Mouse (Mus musculus) midbrain, embryonic 12.5 days (tissue): ENCODE data around the gene Phpt1. TPM values are rescaled to one million over a fixed set of nuclear protein-coding genes. Genes with fewer than 3 reads are reported as not detected.

Experiments used
- ATAC-seq: fragments of 200-750 bp; cut with Nextera tagmentation; 2 replicates; pipeline ENCODE4 v1.8.0; 2017; ENCODE audit warnings: low read depth, moderate TSS enrichment, moderate library complexity; ENCODE audit not compliant: low FRiP score
- H3K27ac ChIP-seq: fragments of 300-500 bp; sonication (generic); replicated peaks from 2 replicates; pipeline ENCODE4 v1.5.1; 2016; ENCODE audit warnings: mild to moderate bottlenecking
- H3K27me3 ChIP-seq: fragments of 300-500 bp; sonication (generic); 2 replicates; pipeline ENCODE4 v1.6.1; 2016; ENCODE audit warnings: mild to moderate bottlenecking
- H3K36me3 ChIP-seq: fragments of 300-500 bp; sonication (generic); 2 replicates; pipeline ENCODE4 v1.6.1; 2016
- H3K4me1 ChIP-seq: fragments of 300-500 bp; sonication (generic); 2 replicates; pipeline ENCODE4 v1.6.1; 2016
- H3K4me2 ChIP-seq: fragments of 300-500 bp; sonication (generic); replicated peaks from 2 replicates; pipeline ENCODE4 v1.6.1; 2016; ENCODE audit warnings: mild to moderate bottlenecking, moderate library complexity
- H3K4me3 ChIP-seq: fragments of 300-500 bp; sonication (generic); 2 replicates; pipeline ENCODE4 v1.5.1; 2016; ENCODE audit warnings: mild to moderate bottlenecking
- H3K9ac ChIP-seq: fragments of 300-500 bp; sonication (generic); replicated peaks from 2 replicates; pipeline ENCODE4 v1.6.1; 2016; ENCODE audit warnings: mild to moderate bottlenecking, moderate library complexity
- H3K9me3 ChIP-seq: fragments of 300-500 bp; sonication (generic); 2 replicates; pipeline ENCODE4 v1.6.1; 2016; ENCODE audit warnings: mild to moderate bottlenecking
- WGBS: fragments of 180-500 bp; shearing (Covaris S2); methylation state at CpG from one replicate; pipeline ENCODE4 v1.1.7; 2016; 5-methylcytosine and 5-hydroxymethylcytosine counted together
- polyA plus RNA-seq: library from polyadenylated mRNA; unstranded; fragments of >200 nt; fragmentation: Nextera tagmentation; extraction: Ambion mirVana; gene quantifications from 2 replicates; pipeline ENCODE4 v1.2.1, GENCODE M21; 2016

Phpt1 gene
- polyA plus RNA-seq, 1 experiment from 2014 or later, result 166 TPM

DNA sequence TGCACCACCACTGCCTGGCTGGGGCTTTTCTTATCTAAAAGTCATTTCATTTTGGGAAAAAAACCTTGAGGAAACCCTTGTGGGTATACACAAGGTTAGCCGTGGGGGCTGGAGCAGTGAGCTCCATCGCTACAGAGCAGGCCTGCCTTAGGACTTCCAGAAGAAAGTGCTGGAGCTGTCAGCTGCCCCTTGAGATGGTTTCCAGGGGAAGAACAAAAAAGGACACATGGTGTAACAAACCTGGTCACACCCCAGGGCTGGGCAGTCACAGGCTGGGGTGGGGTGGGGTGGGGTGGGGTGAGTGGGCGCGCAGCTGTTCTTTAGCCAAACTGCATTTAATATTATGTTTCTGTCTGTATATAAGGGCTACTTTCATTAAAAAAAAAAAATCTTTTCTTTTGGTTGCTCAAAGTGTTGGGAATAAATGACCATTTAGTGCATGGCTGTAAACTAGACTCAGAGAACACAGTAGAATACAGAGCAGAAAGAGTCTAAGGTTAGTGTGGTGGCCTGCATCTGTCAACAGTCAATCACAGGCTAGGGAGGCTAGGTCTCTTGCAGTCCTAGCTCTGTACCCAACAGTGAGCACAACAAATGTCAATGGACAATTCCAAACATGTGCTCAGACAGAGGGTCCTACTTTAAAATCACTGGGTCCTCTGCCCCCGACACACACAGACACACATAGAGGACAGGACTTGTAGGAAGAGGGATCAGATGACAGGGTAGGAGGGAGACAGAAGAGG lies 21.9 kb upstream of the Phpt1 start:
- H3K27ac ChIP-seq, result no peak overlapping the region
- H3K4me2 ChIP-seq, result no peak overlapping the region
- no peak overlapping the region for H3K4me3 ChIP-seq
- peaks cover 94% of the 10 kb centered on the region for H3K36me3 ChIP-seq
- WGBS, result 98% methylated on average over 5 of the region's 5 CpGs
- H3K9me3 ChIP-seq, result no peaks in the 10 kb centered on the region
- no peak overlapping the region for H3K9ac ChIP-seq
- no peak for ATAC-seq
- no peaks in the 10 kb centered on the region for H3K4me1 ChIP-seq
- no peaks in the 10 kb centered on the region for H3K27me3 ChIP-seq

DNA sequence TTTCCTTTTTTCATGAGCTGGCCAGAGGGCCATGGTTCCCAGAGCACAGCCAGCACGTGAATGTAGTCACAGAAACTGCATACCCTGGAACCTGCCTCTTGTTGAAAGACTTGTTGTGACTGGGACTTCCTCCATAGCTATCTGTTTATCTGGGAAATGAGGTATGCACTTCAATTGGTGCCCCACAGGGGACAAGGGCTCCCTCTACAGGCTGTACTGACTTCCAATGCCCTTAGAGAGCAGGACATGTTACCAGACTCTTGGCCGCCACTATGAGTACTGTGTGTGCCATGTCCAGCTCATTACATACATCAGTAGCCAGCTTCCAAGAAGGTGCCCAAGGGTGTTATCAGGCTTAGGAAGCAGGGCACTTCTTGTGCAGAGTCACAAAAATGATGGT lies 16.8 kb upstream of the Phpt1 start:
- peaks cover 87% of the 10 kb centered on the region for H3K36me3 ChIP-seq

DNA sequence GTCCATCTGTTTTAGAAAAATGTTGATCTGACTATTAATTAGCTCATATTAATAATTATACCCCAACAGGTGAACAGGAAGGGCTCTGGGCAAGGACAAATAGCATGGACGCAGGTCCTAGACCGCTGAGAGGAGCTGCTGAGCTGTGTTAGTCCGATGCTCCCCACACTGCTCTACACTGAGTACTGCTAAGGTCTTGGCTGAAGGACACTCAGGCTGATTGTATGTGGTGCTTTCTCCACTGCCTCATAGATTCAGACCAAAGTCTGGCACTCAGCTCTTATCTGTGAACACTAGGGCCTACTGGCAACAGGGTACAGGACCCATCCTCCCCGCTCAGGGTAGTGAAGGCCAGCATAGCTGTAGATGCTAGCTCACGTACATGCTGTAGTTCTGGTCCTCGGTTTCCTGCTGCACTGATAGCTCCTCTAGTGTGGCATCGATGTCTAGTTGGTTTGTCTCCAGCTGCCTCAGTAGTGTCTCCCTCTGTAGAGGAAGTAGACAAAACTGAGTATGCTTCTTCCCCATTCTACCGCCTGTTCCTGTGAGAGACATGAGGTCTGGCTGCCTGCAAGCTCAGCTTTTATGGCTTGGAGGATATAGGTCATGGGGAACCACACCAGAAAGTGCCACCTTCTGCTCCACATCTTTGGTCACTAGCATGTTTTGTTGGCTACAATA lies 13.3 kb upstream of the Phpt1 start:
- no peak overlapping the region for H3K4me2 ChIP-seq
- H3K36me3 ChIP-seq, result peaks cover 90% of the 10 kb centered on the region
- no peak overlapping the region for H3K9ac ChIP-seq
- ATAC-seq, result no peak
- H3K27me3 ChIP-seq, result no peaks in the 10 kb centered on the region
- 93% methylated on average over 8 of the region's 8 CpGs for WGBS
- no peaks in the 10 kb centered on the region for H3K4me1 ChIP-seq
- no peak overlapping the region for H3K27ac ChIP-seq
- H3K9me3 ChIP-seq, result no peaks in the 10 kb centered on the region
- H3K4me3 ChIP-seq, result no peak overlapping the region

More for the DNA sequence above, 16.8 kb upstream of the Phpt1 start:
- ATAC-seq, result no peak
- no peak overlapping the region for H3K4me3 ChIP-seq
- H3K9ac ChIP-seq, result no peak overlapping the region
- no peaks in the 10 kb centered on the region for H3K4me1 ChIP-seq
- no peak overlapping the region for H3K4me2 ChIP-seq
- H3K27ac ChIP-seq, result no peak overlapping the region
- WGBS, result 89% methylated on average over 2 of the region's 2 CpGs
- no peaks in the 10 kb centered on the region for H3K27me3 ChIP-seq
- no peaks in the 10 kb centered on the region for H3K9me3 ChIP-seq

DNA sequence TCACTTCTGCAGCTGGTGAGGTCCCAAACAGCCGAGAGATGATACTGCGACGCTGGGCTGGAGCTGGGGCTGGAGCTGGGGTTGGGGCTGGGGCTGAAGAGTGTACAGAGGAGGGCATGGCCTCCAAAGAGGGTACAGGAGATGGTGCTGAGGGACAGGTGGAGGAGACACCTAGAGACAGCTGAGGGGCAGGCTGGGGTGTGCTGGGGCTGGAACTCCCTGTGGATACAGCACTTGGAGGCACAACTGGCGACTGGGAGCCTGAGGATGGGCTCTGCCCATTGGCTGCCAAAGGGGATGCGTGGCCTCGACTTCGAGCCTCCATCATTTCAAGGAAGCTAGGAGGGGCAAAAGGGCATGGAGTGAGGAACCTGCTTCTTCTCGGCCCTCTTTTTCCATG lies 12.3 kb upstream of the Phpt1 start:
- H3K4me3 ChIP-seq, result no peak overlapping the region
- H3K4me2 ChIP-seq, result no peak overlapping the region
- no peak overlapping the region for H3K9ac ChIP-seq
- H3K4me1 ChIP-seq, result peaks cover 7% of the 10 kb centered on the region
- H3K27me3 ChIP-seq, result no peaks in the 10 kb centered on the region; the same call in 1 of the 2 replicates
- H3K27ac ChIP-seq, result no peak overlapping the region
- peaks cover 85% of the 10 kb centered on the region for H3K36me3 ChIP-seq
- WGBS, result 89% methylated on average over 8 of the region's 8 CpGs
- H3K9me3 ChIP-seq, result no peaks in the 10 kb centered on the region
- no peak for ATAC-seq

DNA sequence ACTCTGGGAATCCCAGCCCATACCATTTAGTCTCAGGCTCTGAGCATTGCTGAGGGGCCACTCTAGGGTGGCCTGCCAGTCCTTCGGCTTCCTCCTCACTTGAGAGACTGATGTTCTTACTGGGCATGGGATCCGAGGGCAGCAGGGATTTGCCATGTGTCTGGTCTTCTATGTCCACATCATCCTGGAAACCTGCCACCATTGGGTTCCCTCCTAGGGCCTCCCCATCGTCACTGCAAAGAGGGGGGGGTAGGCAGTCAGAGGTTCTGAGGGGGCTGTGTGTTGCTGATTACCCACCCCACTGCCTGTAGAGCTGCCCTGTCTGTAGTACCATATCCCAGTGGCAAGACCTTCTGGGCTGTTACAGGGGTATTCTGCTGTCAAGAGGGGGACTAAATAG lies 10.6 kb upstream of the Phpt1 start:
- peaks cover 68% of the 10 kb centered on the region for H3K36me3 ChIP-seq
- H3K9ac ChIP-seq, result no peak overlapping the region
- no peak overlapping the region for H3K4me3 ChIP-seq
- peaks cover 18% of the 10 kb centered on the region for H3K4me1 ChIP-seq
- H3K9me3 ChIP-seq, result no peaks in the 10 kb centered on the region
- WGBS, result 90% methylated on average over 3 of the region's 3 CpGs
- no peak for ATAC-seq
- H3K27ac ChIP-seq, result no peak overlapping the region
- no peak overlapping the region for H3K4me2 ChIP-seq
- peaks cover 9% of the 10 kb centered on the region for H3K27me3 ChIP-seq

DNA sequence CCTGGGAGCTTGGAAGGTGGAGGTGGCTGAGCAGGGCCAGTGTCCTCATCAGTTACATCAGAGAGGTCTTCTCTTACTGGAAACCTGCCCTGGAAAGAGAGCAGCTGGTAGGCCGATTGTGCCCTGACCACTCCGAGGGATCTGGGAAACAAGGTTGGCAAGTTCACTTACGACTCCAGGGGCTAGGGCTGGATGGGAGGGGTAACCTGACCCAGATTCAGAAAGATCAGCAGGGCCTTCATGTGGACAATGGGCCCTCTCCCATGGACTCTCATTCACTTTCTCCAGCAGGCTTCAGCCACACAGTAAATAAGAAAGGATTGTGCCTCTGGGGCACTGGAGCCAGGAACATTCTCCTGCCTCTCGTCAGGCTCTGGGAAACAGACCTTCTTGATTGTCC lies 9.8 kb upstream of the Phpt1 start:
- Histone ChIP-seq H3K27ac (no peak overlapping the region), H3K4me2 (no peak overlapping the region), H3K9me3 (no peaks in the 10 kb centered on the region), H3K36me3 (peaks cover 61% of the 10 kb centered on the region), H3K27me3 (peaks cover 16% of the 10 kb centered on the region), H3K4me3 (no peak overlapping the region), H3K4me1 (peaks cover 19% of the 10 kb centered on the region), H3K9ac (no peak overlapping the region)
- ATAC-seq, result no peak
- WGBS, result 84% methylated on average over 4 of the region's 4 CpGs

DNA sequence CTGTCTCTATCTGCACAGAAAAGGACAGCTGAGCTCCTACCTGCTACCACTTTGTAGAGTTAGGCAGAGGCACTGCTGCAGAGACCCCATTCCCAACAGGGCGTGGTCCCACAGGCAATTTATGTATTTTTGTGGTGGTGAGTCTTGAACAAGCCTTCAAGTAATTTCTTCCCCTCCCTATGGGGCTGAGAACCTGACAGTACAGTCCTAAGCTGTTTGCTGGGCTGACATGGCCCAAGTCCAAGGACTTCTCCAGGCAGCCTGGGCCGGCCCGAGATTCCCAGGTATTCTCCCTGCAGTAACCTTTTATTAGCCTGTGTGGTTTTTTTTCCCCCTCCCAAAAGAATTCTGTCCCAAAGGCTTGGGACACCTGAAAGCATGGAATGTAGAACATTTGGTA lies 9.1 kb upstream of the Phpt1 start:
- peaks cover 23% of the 10 kb centered on the region for H3K27me3 ChIP-seq
- peaks cover 26% of the 10 kb centered on the region for H3K4me1 ChIP-seq
- no peak overlapping the region for H3K27ac ChIP-seq
- WGBS, result 92% methylated on average over 3 of the region's 3 CpGs
- H3K4me3 ChIP-seq, result no peak overlapping the region
- peaks cover 56% of the 10 kb centered on the region for H3K36me3 ChIP-seq
- no peaks in the 10 kb centered on the region for H3K9me3 ChIP-seq
- H3K4me2 ChIP-seq, result no peak overlapping the region
- no peak overlapping the region for H3K9ac ChIP-seq
- ATAC-seq, result no peak

DNA sequence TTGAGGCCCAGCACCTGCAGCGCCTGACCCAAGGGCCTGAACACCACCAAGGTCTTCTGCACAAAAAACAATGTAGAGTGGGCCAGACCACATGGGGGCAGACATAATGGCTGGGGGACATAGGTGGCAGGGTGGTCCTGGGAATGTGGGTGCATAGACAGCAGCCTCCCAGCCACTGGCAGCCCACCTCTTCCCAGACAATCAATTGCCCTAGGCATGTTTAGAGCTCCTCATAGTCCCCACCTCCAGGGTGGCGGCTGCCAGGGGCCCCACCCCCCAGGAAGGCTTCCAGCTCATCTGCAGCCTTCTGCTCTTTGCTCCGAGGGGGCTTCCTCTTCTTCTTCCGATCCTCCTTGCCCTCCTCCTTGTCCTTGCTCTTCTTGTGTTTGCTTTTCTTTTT lies 8.5 kb upstream of the Phpt1 start:
- Histone ChIP-seq H3K4me2 (no peak overlapping the region), H3K27ac (no peak overlapping the region), H3K27me3 (peaks cover 29% of the 10 kb centered on the region), H3K4me1 (peaks cover 27% of the 10 kb centered on the region), H3K9me3 (no peaks in the 10 kb centered on the region), H3K4me3 (no peak overlapping the region), H3K36me3 (peaks cover 55% of the 10 kb centered on the region), H3K9ac (no peak overlapping the region)
- ATAC-seq, result no peak
- WGBS, result 77% methylated on average over 4 of the region's 4 CpGs

DNA sequence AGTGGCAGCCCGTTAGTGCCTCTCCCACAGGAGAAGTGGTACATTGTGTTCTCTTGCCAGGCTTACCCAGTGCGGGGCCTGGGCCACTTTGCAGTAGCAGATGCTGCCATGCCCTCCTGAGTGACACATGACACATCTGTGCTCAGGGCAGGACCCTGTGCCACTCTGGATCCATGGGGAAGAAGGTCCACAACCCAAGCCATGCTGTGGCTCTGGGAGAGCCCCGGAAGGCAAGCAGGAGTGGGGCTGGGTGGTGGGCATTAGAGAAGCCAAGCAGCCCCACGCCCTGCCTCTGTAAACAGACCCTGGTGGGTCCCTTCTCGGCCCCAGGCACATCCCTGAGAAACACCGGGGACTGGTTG lies 8.1 kb upstream of the Phpt1 start:
- peaks cover 50% of the 10 kb centered on the region for H3K36me3 ChIP-seq
- 84% methylated on average over 6 of the region's 6 CpGs for WGBS
- H3K27me3 ChIP-seq, result peaks cover 34% of the 10 kb centered on the region
- H3K27ac ChIP-seq, result no peak overlapping the region
- no peak overlapping the region for H3K9ac ChIP-seq
- no peak overlapping the region for H3K4me3 ChIP-seq
- no peak for ATAC-seq
- H3K9me3 ChIP-seq, result no peaks in the 10 kb centered on the region
- no peak overlapping the region for H3K4me2 ChIP-seq
- peaks cover 31% of the 10 kb centered on the region for H3K4me1 ChIP-seq

DNA sequence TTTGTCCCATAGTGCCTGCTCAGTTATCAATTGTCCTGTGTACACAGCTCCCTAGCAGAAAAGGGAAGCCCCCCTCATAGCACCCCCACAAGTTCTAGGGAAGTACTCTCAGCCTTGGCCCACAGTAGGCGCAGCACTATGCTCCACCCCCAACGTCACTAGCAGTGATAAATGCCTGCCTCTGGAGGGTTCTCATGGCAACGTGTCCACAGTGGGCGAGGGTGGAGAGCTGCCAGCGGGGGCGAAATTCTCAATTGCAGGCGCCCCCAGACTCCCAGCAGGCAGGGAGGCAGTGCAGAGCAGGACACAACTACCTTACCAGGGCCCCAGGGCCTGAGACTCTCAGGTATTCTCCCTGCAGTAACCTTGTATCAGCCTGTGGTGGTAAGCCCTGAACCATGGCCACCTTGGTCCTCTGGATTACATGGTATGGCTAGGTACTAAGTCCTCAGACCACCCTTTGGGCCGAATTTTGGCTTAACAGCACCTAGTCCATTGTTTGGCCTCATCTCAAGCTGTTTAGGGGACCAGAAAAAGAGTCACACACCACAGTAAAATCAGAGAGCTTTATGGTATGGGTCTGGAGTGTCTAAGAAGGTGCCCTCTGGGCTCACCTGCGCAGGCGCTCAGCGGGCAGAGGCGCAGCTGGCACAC lies 7.6 kb upstream of the Phpt1 start:
- Histone ChIP-seq H3K9me3 (no peaks in the 10 kb centered on the region), H3K27ac (no peak overlapping the region), H3K9ac (no peak overlapping the region), H3K27me3 (peaks cover 39% of the 10 kb centered on the region), H3K36me3 (peaks cover 45% of the 10 kb centered on the region), H3K4me1 (peaks cover 37% of the 10 kb centered on the region), H3K4me3 (no peak overlapping the region), H3K4me2 (no peak overlapping the region; the same call in 1 of the 2 replicates)
- 60% methylated on average over 12 of the region's 12 CpGs for WGBS
- ATAC-seq, result no peak

DNA sequence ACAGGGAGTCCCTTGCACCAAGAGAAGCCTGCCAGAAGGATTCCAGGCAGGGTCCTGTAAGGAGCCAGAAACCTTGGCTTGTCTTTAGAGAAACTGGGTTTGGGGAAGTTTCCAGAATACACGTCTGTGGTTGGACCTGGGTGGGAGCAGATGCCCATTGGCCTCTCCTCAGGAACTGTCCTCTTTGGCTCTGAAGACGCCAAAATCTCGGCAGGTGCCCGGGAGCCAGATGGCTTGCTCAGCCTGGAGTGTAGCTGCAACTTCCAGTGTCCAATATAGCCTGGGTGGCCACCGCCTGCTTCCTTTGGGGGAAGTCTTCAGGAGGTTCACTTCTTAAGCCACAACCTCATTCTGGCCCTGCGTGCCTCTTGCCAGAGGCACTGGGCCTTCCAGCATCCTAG lies 6.9 kb upstream of the Phpt1 start:
- Histone ChIP-seq H3K36me3 (peaks cover 38% of the 10 kb centered on the region), H3K27me3 (peaks cover 46% of the 10 kb centered on the region), H3K4me1 (peaks cover 42% of the 10 kb centered on the region), H3K9ac (no peak overlapping the region), H3K4me3 (no peak overlapping the region; the same call in 1 of the 2 replicates), H3K27ac (no peak overlapping the region), H3K9me3 (no peaks in the 10 kb centered on the region), H3K4me2 (peak overlapping the region; percentile 68)
- WGBS, result 27% methylated on average over 6 of the region's 6 CpGs
- no peak for ATAC-seq

DNA sequence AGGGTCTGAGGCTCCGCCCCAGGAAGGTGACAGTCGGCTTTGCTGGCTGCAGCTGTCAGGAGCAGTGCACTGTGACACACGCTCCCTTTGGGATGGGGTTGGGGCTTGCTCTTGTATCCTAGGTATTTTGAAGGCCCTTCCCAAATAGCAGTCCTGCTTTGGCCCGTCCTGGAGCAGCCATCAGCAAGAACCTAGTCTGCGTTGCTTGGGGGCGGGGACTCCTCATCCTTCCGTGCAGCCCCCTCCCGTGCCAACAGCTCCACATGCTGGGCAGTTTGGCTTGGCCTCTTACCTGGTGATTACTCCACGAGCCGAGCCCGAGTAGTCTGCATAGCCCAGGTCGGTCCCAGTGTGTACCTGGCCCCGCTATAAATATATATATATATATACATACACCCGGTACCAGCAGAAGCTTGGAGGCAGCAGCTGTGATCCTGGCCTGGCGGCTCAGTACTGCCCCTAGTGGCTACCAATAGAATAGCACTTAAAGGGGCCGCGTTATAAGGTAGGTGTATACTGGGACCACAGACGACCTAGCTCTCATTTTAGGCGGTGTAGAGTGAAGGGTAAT lies 6.4 kb upstream of the Phpt1 start, which contains the start of gene Ajm1:
Gene Ajm1 (minus strand): TSS at position 464 of the 571 bp plus-strand sequence.
- peak within 1 kb of the TSS; percentile 41; the same call in 1 of the 2 replicates for H3K9ac ChIP-seq
- peaks cover 51% of the 10 kb centered on the region for H3K27me3 ChIP-seq
- 8% methylated on average over 19 of the region's 19 CpGs for WGBS

More for the DNA sequence above, 6.4 kb upstream of the Phpt1 start, which contains the start of gene Ajm1:
- H3K27ac ChIP-seq, result no peak within 1 kb of the TSS
- H3K4me3 ChIP-seq, result peak within 1 kb of the TSS; percentile 41
- H3K9me3 ChIP-seq, result no peaks in the 10 kb centered on the region
- peak within 1 kb of the TSS; percentile 68 for H3K4me2 ChIP-seq
- peak; percentile 78 for ATAC-seq
- H3K36me3 ChIP-seq, result peaks cover 34% of the 10 kb centered on the region
- peaks cover 42% of the 10 kb centered on the region for H3K4me1 ChIP-seq
